Mouse (Mus musculus): Measurements from ENCODE around the gene Rdm1. TPM values are rescaled to one million over a fixed set of nuclear protein-coding genes. Genes with fewer than 3 reads are reported as not detected.

The Rdm1 gene
- total and polyA plus RNA-seq, 3 experiments: 6.5 to 6.8 TPM; not detected in 1

GRCm38 (mm10) chr11:101589989-101590624 is 36.9 kb upstream of the Rdm1 start:
- no peaks in the 10 kb centered on the region for H3K9me3 ChIP-seq (replicated peaks; ENCODE audit: insufficient read depth, low read length)
- no peak for DNase-seq (ENCODE audit: low read depth, low spot score)
- H3K27me3 ChIP-seq (ENCODE audit: control insufficient read depth in 1 of 2, insufficient read depth in 2 of 2, low read length in 2 of 2): no peaks in the 10 kb centered on the region
- H3K79me2 ChIP-seq (ENCODE audit: control insufficient read depth, insufficient read depth, low read length, poor library complexity): no peaks in the 10 kb centered on the region
- H3K4me1 ChIP-seq (ENCODE audit: control insufficient read depth in 1 of 2, insufficient read depth in 2 of 2, low read length in 2 of 2): peaks cover 0 to 5% of the 10 kb centered on the region in 2 experiments; a peak in 1 of 4 replicates
- H3K36me3 ChIP-seq (ENCODE audit: control insufficient read depth in 1 of 2, insufficient read depth in 2 of 2, low read length in 2 of 2): no peaks in the 10 kb centered on the region; a peak in 1 of 4 replicates
- H3K4me3 ChIP-seq (ENCODE audit: control insufficient read depth in 1 of 2, insufficient read depth in 1 of 2, low read depth in 2 of 2, low read length in 2 of 2): no peak overlapping the region
- TF ChIP-seq MAZ (IDR thresholded peaks at IDR 0.05; ENCODE audit: low read depth, low read length) (no peak), CHD2 (IDR thresholded peaks at IDR 0.05; ENCODE audit: low read length) (no peak), NELFE (IDR thresholded peaks at IDR 0.05; ENCODE audit: low read depth, low read length) (no peak), UBTF (IDR thresholded peaks at IDR 0.05; ENCODE audit: borderline replicate concordance, insufficient read depth, low read depth, low read length) (no peak), MYB (IDR thresholded peaks at IDR 0.05; ENCODE audit: low read depth, low read length) (no peak), POLR2AphosphoS2 (IDR thresholded peaks at IDR 0.05; ENCODE audit: low read length) (no peak), USF2 (IDR thresholded peaks at IDR 0.05; ENCODE audit: borderline replicate concordance in 1 of 2, insufficient read depth in 1 of 2, low read depth in 1 of 2, low read length in 2 of 2) (no peak), ZKSCAN1 (IDR thresholded peaks at IDR 0.05; ENCODE audit: low read depth, low read length) (no peak), GABPA (IDR thresholded peaks at IDR 0.05; ENCODE audit: low read depth, low read length) (no peak), RAD21 (IDR thresholded peaks at IDR 0.05; ENCODE audit: low read depth, low read length) (no peak), SIN3A (IDR thresholded peaks at IDR 0.05; ENCODE audit: low read length) (no peak), TCF12 (IDR thresholded peaks at IDR 0.05; ENCODE audit: low read depth, low read length) (no peak), E2F4 (IDR thresholded peaks at IDR 0.05; ENCODE audit: borderline replicate concordance, low read depth, low read length) (no peak), USF1 (IDR thresholded peaks at IDR 0.05; ENCODE audit: low read depth, low read length) (no peak)
- H3K27ac ChIP-seq (ENCODE audit: control insufficient read depth, low read depth, low read length): no peak overlapping the region
- no peak overlapping the region for H3K9ac ChIP-seq (ENCODE audit: control insufficient read depth, low read depth, low read length, poor library complexity, severe bottlenecking)

- TF ChIP-seq MAZ (IDR thresholded peaks at IDR 0.05; ENCODE audit: low read depth, low read length): no peak
- no peak for TF ChIP-seq BHLHE40 (IDR thresholded peaks at IDR 0.05; ENCODE audit: borderline replicate concordance, low read depth, low read length)
- TF ChIP-seq TBP (IDR thresholded peaks at IDR 0.05; ENCODE audit: low read depth, low read length): no peak
- TF ChIP-seq CHD2 (IDR thresholded peaks at IDR 0.05; ENCODE audit: low read length): no peak
- TF ChIP-seq E2F4 (IDR thresholded peaks at IDR 0.05; ENCODE audit: borderline replicate concordance, low read depth, low read length): no peak
- TF ChIP-seq USF2 (IDR thresholded peaks at IDR 0.05; ENCODE audit: borderline replicate concordance in 1 of 2, insufficient read depth in 1 of 2, low read depth in 1 of 2, low read length in 2 of 2): no peak
- no peak for TF ChIP-seq ZKSCAN1 (IDR thresholded peaks at IDR 0.05; ENCODE audit: low read depth, low read length)
- no peak for TF ChIP-seq RCOR1 (IDR thresholded peaks at IDR 0.05; ENCODE audit: low read depth, low read length)
- TF ChIP-seq NELFE (IDR thresholded peaks at IDR 0.05; ENCODE audit: low read depth, low read length): no peak
- no peak for TF ChIP-seq UBTF (IDR thresholded peaks at IDR 0.05; ENCODE audit: borderline replicate concordance, insufficient read depth, low read depth, low read length)
- Histone ChIP-seq H3K36me3 (ENCODE audit: control insufficient read depth in 1 of 2, insufficient read depth in 2 of 2, low read length in 2 of 2) (no peaks in the 10 kb centered on the region; a peak in 1 of 4 replicates), H3K9ac (ENCODE audit: control insufficient read depth, low read depth, low read length, poor library complexity, severe bottlenecking) (no peak within 1 kb of the TSS), H3K4me3 (ENCODE audit: control insufficient read depth in 1 of 2, insufficient read depth in 1 of 2, low read depth in 2 of 2, low read length in 2 of 2) (no peak within 1 kb of the TSS), H3K79me2 (ENCODE audit: control insufficient read depth, insufficient read depth, low read length, poor library complexity) (no peaks in the 10 kb centered on the region), H3K4me1 (ENCODE audit: control insufficient read depth in 1 of 2, insufficient read depth in 2 of 2, low read length in 2 of 2) (no peaks in the 10 kb centered on the region), H3K9me3 (replicated peaks; ENCODE audit: insufficient read depth, low read length) (no peaks in the 10 kb centered on the region), H3K27me3 (ENCODE audit: control insufficient read depth in 1 of 2, insufficient read depth in 2 of 2, low read length in 2 of 2) (no peaks in the 10 kb centered on the region; a peak in 2 of 4 replicates), H3K27ac (ENCODE audit: control insufficient read depth, low read depth, low read length) (no peak within 1 kb of the TSS)
- DNase-seq (ENCODE audit: low read depth, low spot score): no peak
Measured at GRCm38 (mm10) chr11:101599156-101599555, 27.8 kb upstream of the Rdm1 start, which contains the start of gene Gm11634. Gene Gm11634 (minus strand): TSS chr11:101599256.
